Mouse (Mus musculus) neural tube, embryonic 15.5 days (tissue): ENCODE data around the gene Rgs6. TPM values are rescaled to one million over a fixed set of nuclear protein-coding genes. Genes with fewer than 3 reads are reported as not detected.

Experiments
- ATAC-seq: fragments of 200-750 bp; cut with Nextera tagmentation; 2 replicates; pipeline ENCODE4 v1.8.0; 2017; ENCODE audit warnings: mild to moderate bottlenecking, moderate TSS enrichment, moderate library complexity; ENCODE audit not compliant: low FRiP score
- H3K27ac ChIP-seq: fragments of 300-500 bp; sonication (generic); replicated peaks from 2 replicates; pipeline ENCODE4 v1.5.1; 2015; ENCODE audit warnings: mild to moderate bottlenecking, inconsistent platforms
- H3K27me3 ChIP-seq: fragments of 300-500 bp; sonication (generic); replicated peaks from 2 replicates; pipeline ENCODE4 v1.6.1; 2015; ENCODE audit warnings: inconsistent platforms
- H3K36me3 ChIP-seq: fragments of 300-500 bp; sonication (generic); 2 replicates; pipeline ENCODE4 v1.6.1; 2015; ENCODE audit warnings: inconsistent platforms
- H3K4me1 ChIP-seq: fragments of 300-500 bp; sonication (generic); 2 replicates; pipeline ENCODE4 v1.6.1; 2015; ENCODE audit warnings: inconsistent platforms
- H3K4me2 ChIP-seq: fragments of 300-500 bp; sonication (generic); 2 replicates; pipeline ENCODE4 v1.6.1; 2015; ENCODE audit warnings: inconsistent platforms, mild to moderate bottlenecking, moderate library complexity
- H3K4me3 ChIP-seq: fragments of 300-500 bp; sonication (generic); replicated peaks from 2 replicates; pipeline ENCODE4 v1.5.1; 2015; ENCODE audit warnings: mild to moderate bottlenecking, inconsistent platforms
- H3K9ac ChIP-seq: fragments of 300-500 bp; sonication (generic); replicated peaks from 2 replicates; pipeline ENCODE4 v1.6.1; 2015; ENCODE audit warnings: mild to moderate bottlenecking, inconsistent platforms
- H3K9me3 ChIP-seq: fragments of 300-500 bp; sonication (generic); replicated peaks from 2 replicates; pipeline ENCODE4 v1.6.1; 2016; ENCODE audit warnings: inconsistent platforms
- WGBS: fragments of 180-500 bp; shearing (Covaris S2); methylation state at CpG from one replicate; pipeline ENCODE4 v1.1.7; 2015; ENCODE audit warnings: mixed read lengths; 5-methylcytosine and 5-hydroxymethylcytosine counted together
- polyA plus RNA-seq: library from polyadenylated mRNA; unstranded; fragments of >200 nt; fragmentation: Nextera tagmentation; extraction: Ambion mirVana; gene quantifications from 2 replicates; pipeline ENCODE4 v1.2.1, GENCODE M21; 2015

Rgs6 gene
- polyA plus RNA-seq, 1 experiment from 2014 or later: 7.1 TPM

DNA sequence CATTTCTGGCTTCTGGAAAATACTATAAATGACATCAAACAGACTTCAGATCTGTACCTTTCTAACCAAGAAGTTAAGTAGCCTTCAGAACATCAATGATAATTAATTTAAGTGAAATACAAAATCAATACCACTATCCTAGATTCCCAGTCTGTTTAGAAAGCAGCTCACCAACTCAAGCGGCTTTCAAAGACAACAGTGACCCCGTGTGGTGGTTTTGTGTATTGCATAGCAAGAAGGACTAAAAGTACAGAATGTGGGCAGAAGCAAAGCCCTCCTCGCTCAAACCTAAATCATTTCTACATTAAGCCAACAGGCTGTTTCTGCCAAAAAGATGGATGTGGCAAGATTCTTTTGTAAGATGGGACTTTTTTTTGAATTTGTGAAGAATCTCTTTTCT, 429.9 kb downstream of the Rgs6 start:
- no peak for ATAC-seq
- Histone ChIP-seq H3K9ac (no peak overlapping the region), H3K4me3 (no peak overlapping the region), H3K36me3 (no peaks in the 10 kb centered on the region), H3K27me3 (0 out of 2 replicates have a peak, but pooled peaks cover 6% of the 10 kb centered on the region), H3K4me1 (no peaks in the 10 kb centered on the region), H3K4me2 (no peak overlapping the region), H3K9me3 (no peaks in the 10 kb centered on the region), H3K27ac (no peak overlapping the region)
- 7% methylated on average over 3 of the region's 3 CpGs for WGBS

DNA sequence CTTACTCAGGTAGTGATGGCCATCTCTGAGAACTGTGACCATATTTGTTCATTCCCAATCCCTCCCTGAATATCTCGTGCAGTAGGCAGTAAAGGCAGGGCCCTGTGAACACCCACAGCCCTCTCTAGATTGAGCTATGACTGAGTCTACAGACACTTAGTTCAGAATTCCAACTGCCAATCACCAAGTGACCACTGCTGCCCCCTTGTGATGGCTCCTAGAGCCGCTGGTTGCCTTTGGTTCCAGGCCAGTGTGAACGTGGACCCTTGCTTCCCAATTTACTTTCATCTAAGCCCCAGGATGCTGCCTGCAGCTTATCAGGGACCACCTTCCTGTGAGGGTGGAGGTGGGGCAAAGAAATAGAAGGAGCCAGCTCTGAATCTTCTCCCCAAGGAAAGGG, 438.9 kb downstream of the Rgs6 start:
- Histone ChIP-seq H3K4me3 (no peak overlapping the region), H3K9ac (no peak overlapping the region), H3K27me3 (no peaks in the 10 kb centered on the region), H3K36me3 (no peaks in the 10 kb centered on the region), H3K4me1 (no peaks in the 10 kb centered on the region), H3K27ac (no peak overlapping the region), H3K4me2 (no peak overlapping the region), H3K9me3 (no peaks in the 10 kb centered on the region)
- WGBS: 50% methylated on average over 3 of the region's 3 CpGs
- ATAC-seq: no peak

DNA sequence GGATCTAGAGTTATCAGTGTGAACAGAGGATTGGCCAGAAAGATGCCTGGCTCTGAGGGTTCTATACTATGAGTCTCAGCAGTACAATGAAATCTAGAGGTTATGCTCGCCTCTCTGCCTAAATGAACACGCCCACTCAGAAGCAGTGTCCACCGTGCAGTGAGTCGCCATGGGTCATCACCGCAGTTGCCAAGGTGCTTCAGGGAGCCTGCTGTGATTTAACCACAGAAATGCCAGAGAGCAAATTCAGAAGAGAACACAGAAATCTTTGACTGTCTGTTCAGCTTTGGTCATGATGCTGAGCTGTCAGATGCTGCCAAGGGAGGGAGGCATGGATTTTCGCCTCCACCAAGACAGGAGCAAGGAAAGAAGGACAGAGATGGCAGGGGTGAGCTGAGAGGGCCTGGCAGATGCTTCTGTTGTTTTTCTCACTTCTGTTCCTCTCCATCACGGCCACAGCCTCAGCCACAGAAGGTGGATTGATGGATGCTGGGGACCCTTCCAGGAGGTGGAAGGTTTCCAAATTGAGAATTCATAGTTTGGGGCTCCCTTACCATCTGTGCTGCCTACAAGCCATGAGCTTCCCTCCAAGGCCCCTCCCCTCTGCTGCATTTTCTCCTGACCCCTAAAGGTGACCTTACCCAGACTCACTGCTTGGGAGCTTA, 445.2 kb downstream of the Rgs6 start:
- no peaks in the 10 kb centered on the region for H3K36me3 ChIP-seq
- no peak for ATAC-seq
- no peaks in the 10 kb centered on the region for H3K27me3 ChIP-seq
- H3K4me1 ChIP-seq: peaks cover 14% of the 10 kb centered on the region; the same call in 1 of the 2 replicates
- H3K4me2 ChIP-seq: no peak overlapping the region
- H3K9ac ChIP-seq: no peak overlapping the region
- no peaks in the 10 kb centered on the region for H3K9me3 ChIP-seq
- H3K4me3 ChIP-seq: no peak overlapping the region
- no peak overlapping the region for H3K27ac ChIP-seq
- WGBS: 48% methylated on average over 7 of the region's 7 CpGs

DNA sequence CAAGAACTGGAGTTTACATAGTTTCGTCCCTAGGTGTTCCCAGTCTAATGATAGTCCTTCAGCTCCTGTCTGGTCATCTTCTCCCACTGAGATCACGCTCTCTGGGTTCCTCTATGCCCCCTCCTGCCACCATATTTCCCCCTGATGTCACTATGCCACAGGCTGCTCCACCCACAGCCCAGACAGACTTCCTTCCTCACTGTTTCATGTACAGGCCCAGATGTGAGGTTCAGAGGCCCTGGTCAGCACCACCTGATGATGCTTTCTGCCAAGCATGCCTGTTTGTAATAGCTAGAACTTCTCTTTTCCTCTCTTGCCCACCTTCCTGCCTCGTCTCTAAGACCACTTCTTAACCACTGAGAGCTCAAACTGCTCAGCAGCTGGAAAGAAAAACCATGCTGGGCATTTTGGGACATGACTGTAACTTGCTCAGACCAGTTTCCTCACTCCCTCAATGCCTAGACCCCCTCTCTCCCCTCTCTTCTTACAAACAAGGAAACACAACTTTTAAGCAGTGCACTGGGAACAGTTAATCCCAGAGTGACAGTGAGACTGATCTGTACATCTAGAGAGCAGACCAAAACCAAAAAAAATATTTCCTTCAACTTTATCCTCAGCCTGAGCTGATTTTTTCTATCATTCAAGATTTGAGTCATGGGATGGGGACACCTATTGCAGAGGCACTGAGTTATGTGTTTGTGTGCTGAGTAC, 446.9 kb downstream of the Rgs6 start:
- Histone ChIP-seq H3K27ac (no peak overlapping the region), H3K4me3 (no peak overlapping the region), H3K4me1 (peaks cover 29% of the 10 kb centered on the region), H3K4me2 (no peak overlapping the region), H3K36me3 (no peaks in the 10 kb centered on the region), H3K9me3 (no peaks in the 10 kb centered on the region), H3K9ac (no peak overlapping the region), H3K27me3 (no peaks in the 10 kb centered on the region)
- no peak for ATAC-seq
- 79% methylated on average over 3 of the region's 3 CpGs for WGBS

DNA sequence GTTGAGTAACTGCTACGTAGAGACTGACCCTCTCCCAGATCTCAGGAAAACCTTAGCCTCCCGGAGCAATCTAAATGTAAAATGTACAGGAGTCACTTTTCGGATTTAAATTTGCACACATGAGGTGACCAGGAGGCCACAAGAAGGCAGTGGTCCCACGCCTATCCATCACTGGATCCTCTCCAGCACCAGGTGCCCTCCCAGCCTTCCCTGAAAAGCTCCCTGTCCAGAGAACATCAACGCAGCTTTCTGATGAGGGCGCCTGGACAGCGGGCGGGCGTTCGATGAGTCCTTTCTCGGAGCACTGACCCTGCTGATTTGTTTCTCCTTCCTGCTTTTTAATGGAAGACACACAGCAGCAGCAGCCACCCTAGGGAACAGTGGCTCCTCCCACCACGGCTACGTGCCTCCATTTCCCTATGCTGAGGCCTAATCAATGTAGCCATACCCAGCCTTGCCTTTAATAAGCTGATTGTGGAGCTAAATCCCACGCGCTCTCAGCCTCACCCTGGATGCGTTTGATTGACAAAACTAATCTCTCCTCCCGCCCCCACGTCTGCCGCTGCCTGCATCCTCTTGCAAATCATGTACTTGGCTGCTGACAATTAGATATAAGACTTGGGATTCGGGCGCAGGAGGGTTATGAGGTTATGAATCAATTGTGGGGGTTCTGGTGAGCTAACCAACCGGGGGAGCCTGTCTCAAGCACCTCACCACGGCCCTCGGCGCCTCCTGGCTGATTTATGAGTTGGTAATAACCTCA, 449.9 kb downstream of the Rgs6 start:
- Histone ChIP-seq H3K27ac (peak overlapping the region; percentile 42; the same call in 1 of the 2 replicates), H3K27me3 (no peaks in the 10 kb centered on the region), H3K4me1 (peaks cover 29% of the 10 kb centered on the region), H3K9ac (no peak overlapping the region), H3K36me3 (no peaks in the 10 kb centered on the region), H3K4me3 (no peak overlapping the region), H3K9me3 (no peaks in the 10 kb centered on the region), H3K4me2 (no peak overlapping the region)
- 54% methylated on average over 25 of the region's 25 CpGs for WGBS
- peak; percentile 50; the same call in 1 of the 2 replicates for ATAC-seq

DNA sequence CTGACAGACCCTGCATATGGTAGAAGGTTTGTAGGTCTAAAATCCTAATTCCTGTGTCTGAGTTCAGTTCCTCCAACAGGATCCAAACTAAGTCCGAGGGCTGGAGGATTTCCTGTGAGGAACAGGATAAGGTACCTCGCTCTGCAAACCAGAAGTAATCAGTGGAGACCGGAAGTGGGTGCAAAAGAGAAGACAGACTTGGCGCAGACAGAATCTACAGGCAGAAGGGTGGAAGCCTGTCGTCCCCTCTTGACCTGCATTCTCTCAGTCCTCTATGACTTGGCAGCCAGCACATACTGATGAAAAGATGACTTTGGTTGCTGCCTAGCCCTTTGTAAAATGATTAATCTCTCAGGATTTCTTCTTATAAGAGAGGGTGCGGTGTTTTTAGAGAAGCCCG, 450.7 kb downstream of the Rgs6 start:
- WGBS: 71% methylated on average over 7 of the region's 7 CpGs
- H3K4me2 ChIP-seq: no peak overlapping the region
- H3K4me1 ChIP-seq: peaks cover 29% of the 10 kb centered on the region
- H3K27me3 ChIP-seq: no peaks in the 10 kb centered on the region
- H3K36me3 ChIP-seq: no peaks in the 10 kb centered on the region
- H3K9ac ChIP-seq: no peak overlapping the region
- H3K9me3 ChIP-seq: no peaks in the 10 kb centered on the region
- no peak for ATAC-seq
- peak overlapping the region; percentile 42; the same call in 1 of the 2 replicates for H3K27ac ChIP-seq
- H3K4me3 ChIP-seq: no peak overlapping the region

DNA sequence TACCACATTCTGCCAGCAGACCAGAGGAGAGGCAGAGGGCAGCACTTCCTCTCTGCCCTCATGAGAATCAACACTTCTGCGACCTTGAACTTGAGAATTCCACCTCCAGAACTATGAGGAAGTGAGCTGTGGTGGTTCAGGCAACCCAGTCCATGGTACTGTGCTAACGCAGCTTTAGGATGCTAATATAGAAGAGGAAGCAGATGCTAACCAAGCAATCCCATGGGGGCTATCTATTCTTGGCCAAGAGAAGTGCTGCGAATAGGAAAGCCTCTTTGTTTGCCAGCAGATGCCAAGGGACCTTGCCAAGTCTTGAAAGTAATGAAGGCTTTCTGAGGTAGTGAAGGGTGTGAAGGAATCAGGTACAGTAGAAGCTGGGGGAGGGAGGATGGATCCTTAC, 451.8 kb downstream of the Rgs6 start:
- Histone ChIP-seq H3K4me3 (no peak overlapping the region), H3K27me3 (no peaks in the 10 kb centered on the region), H3K4me2 (no peak overlapping the region), H3K4me1 (peaks cover 40% of the 10 kb centered on the region), H3K27ac (no peak overlapping the region), H3K9me3 (no peaks in the 10 kb centered on the region), H3K9ac (no peak overlapping the region), H3K36me3 (no peaks in the 10 kb centered on the region)
- no peak for ATAC-seq
- 45% methylated on average over 3 of the region's 3 CpGs for WGBS

DNA sequence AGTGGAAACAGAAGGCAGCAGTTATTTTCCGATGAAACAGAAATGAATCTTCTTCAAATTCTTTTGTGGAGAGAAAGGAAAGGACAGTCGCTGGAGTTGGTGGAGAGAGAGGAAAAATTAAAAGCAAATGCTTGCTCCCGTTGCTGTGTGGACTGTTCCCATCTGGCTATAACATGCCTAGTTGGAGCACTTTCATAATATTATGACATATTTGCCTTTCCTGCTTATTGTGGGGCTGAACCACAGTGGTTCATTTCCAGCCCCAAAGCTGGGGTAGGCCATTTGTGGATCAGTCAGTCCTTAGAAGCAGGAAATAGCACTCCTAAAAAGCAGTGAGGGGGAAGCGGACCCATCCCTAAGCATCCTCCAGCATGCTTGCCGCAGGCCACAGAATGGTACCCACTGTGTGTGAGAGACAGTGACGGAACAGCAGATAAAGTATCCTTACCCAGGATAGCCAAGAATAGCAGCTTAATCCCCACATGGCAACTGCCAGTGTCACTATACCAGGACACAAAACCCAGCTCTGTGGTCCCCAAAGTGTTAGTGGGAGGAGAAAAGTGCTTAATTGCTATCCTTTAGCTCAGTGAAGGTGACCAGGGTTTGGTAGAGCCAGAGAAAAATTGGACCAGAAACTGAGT, 456.0 kb downstream of the Rgs6 start:
- Histone ChIP-seq H3K9me3 (no peaks in the 10 kb centered on the region), H3K4me2 (peak overlapping the region; percentile 46), H3K27ac (peak overlapping the region; percentile 46), H3K9ac (no peak overlapping the region), H3K27me3 (no peaks in the 10 kb centered on the region), H3K36me3 (no peaks in the 10 kb centered on the region), H3K4me1 (peaks cover 41% of the 10 kb centered on the region), H3K4me3 (no peak overlapping the region)
- peak; percentile 36 for ATAC-seq
- WGBS: 33% methylated on average over 6 of the region's 6 CpGs

DNA sequence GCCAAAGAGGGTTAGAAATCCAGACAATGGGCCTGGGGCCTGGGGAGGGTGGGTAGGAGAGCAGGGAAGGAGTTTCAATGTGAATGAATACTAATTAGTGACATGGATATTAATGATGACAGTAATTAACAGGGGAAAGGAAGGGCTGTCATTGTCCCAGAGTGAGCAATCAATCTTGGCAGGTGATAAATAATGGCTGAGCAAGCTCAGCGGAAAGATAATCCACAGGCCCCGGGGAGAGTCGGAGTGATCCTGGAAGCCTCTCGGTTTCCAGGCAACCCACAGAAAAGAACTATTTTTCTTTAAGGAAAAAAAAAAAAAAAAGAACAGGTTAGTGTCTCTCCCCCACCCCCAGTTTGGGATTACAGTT, 456.5 kb downstream of the Rgs6 start:
- Histone ChIP-seq H3K4me3 (0 out of 2 replicates have a peak overlapping the region, but pooled peaks have one; percentile 5), H3K27ac (peak overlapping the region; percentile 46), H3K4me2 (peak overlapping the region; percentile 46), H3K9ac (no peak overlapping the region), H3K36me3 (no peaks in the 10 kb centered on the region), H3K27me3 (no peaks in the 10 kb centered on the region), H3K4me1 (peaks cover 37% of the 10 kb centered on the region), H3K9me3 (no peaks in the 10 kb centered on the region)
- 9% methylated on average over 4 of the region's 4 CpGs for WGBS
- peak; percentile 64 for ATAC-seq

DNA sequence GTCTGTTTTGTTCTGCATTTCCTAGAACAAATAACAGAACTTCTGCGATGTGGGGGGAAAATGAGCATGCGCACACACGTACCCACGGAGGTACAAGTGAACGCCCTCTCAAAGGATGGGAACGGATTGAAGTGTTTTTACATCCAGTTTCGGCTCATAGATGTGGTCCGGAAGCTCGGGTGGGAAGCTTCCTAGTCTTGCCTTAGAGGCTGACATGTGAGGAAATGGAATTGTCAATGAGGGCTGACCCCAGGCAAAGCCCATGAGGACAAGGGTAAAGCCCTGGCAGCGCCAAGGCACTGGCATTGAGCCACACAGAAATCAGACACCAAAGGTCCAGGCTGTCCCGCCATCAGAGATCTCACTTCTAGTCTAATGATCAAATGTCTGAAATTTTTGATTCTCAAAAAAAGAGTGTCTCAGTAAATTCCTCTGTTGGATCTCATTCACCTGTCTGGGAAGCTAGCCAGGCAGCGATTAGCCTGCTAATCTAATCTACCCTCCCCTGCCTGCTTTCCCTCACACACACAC, 457.0 kb downstream of the Rgs6 start:
- H3K27ac ChIP-seq: peak overlapping the region; percentile 46
- no peaks in the 10 kb centered on the region for H3K27me3 ChIP-seq
- H3K4me1 ChIP-seq: peaks cover 32% of the 10 kb centered on the region
- WGBS: 17% methylated on average over 12 of the region's 12 CpGs
- H3K9me3 ChIP-seq: no peaks in the 10 kb centered on the region
- no peaks in the 10 kb centered on the region for H3K36me3 ChIP-seq
- 0 out of 2 replicates have a peak overlapping the region, but pooled peaks have one; percentile 14 for H3K9ac ChIP-seq
- H3K4me2 ChIP-seq: peak overlapping the region; percentile 46
- ATAC-seq: peak; percentile 56
- H3K4me3 ChIP-seq: 0 out of 2 replicates have a peak overlapping the region, but pooled peaks have one; percentile 5

DNA sequence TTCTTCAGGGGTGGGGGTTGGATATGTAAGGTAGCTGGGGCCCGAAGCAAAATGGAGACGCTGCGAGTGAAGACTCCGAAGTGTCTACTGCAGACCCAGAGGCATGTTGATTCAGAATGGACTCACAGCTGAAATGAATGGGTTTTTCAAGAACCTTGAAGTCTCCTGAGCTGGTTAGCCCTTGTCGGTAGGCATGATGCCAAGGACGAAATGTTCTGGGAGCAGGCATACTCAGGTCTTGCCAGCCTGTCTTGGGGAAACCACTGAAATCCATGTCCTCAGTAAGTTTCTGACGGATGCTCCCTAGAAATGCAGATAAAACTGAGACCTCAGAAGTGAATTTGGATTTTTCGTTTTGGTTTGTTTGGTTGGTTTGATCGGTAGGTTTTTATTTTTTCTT, 458.6 kb downstream of the Rgs6 start:
- Histone ChIP-seq H3K27ac (no peak overlapping the region), H3K27me3 (no peaks in the 10 kb centered on the region), H3K9ac (no peak overlapping the region), H3K4me2 (no peak overlapping the region), H3K36me3 (no peaks in the 10 kb centered on the region), H3K4me1 (peaks cover 32% of the 10 kb centered on the region), H3K9me3 (no peaks in the 10 kb centered on the region), H3K4me3 (no peak overlapping the region)
- WGBS: 93% methylated on average over 9 of the region's 9 CpGs
- no peak for ATAC-seq
